Mouse (Mus musculus): ENCODE data around the gene Ank2. TPM values are rescaled to one million over a fixed set of nuclear protein-coding genes. Genes with fewer than 3 reads are reported as not detected.

Ank2 gene
- polyA plus RNA-seq, 1 experiment from 2014 or later = 159 TPM

DNA sequence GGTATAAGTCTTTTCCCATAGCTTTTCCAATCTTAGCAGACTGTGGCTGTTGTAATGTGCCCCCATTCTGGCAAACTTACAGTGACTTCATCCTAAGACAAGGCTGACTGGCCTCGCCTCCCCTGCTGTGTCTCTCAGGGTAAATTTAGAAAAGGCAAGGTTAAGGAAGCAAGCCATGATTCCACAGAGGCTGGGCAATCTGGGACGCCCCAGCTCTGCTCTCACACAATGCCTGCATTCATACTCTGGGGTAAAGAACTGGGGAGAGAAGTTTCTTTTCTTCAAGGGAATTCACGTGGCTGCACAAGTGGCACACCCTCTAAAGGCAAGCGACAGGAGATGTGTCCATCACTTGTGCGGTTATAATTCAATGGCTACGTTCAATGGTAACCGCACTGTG lies 505.0 kb downstream of the Ank2 start:
- no peaks in the 10 kb centered on the region for H3K27me3 ChIP-seq
- peaks cover 40% of the 10 kb centered on the region for H3K4me1 ChIP-seq
- H3K4me3 ChIP-seq = no peak overlapping the region
- H3K4me2 ChIP-seq (replicated peaks) = 0 out of 2 replicates have a peak overlapping the region, but pooled peaks have one; percentile 6
- no peaks in the 10 kb centered on the region for H3K9me3 ChIP-seq
- H3K36me3 ChIP-seq = 0 out of 2 replicates have a peak, but pooled peaks cover 4% of the 10 kb centered on the region
- peak overlapping the region; percentile 56; the same call in 1 of the 2 replicates for H3K27ac ChIP-seq (replicated peaks)
- 16% methylated on average over 7 of the region's 7 CpGs for WGBS
- 0 out of 2 replicates have a peak, but pooled peaks have one; percentile 5 for ATAC-seq (replicated peaks)
- no peak overlapping the region for H3K9ac ChIP-seq (replicated peaks)

DNA sequence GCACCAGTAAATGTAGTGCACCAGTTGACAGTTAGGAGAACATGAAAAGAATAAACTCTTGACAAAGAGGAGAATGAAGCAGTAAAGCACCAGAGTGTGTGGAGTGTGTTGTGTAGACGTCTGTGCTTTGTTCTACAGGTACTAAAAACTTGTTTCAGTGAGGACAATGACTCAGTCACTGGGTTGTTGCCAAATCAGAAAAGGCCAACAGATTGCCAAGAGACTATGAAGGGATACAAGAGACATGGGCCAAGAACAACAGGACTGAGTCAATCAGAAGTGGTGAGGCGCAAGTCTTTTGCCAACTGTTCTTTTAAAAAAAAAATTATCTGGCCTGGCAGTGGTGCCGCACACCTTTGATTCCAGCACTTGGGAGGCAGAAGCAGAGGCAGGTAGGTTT lies 509.2 kb downstream of the Ank2 start:
- Histone ChIP-seq H3K9ac (replicated peaks) (no peak overlapping the region), H3K4me3 (no peak overlapping the region), H3K27me3 (no peaks in the 10 kb centered on the region), H3K4me1 (peaks cover 7% of the 10 kb centered on the region; the same call in 1 of the 2 replicates), H3K36me3 (peaks cover 7% of the 10 kb centered on the region; the same call in 1 of the 2 replicates), H3K9me3 (no peaks in the 10 kb centered on the region), H3K27ac (replicated peaks) (no peak overlapping the region), H3K4me2 (replicated peaks) (no peak overlapping the region)
- WGBS = 49% methylated on average over 3 of the region's 3 CpGs
- no peak for ATAC-seq (replicated peaks)

DNA sequence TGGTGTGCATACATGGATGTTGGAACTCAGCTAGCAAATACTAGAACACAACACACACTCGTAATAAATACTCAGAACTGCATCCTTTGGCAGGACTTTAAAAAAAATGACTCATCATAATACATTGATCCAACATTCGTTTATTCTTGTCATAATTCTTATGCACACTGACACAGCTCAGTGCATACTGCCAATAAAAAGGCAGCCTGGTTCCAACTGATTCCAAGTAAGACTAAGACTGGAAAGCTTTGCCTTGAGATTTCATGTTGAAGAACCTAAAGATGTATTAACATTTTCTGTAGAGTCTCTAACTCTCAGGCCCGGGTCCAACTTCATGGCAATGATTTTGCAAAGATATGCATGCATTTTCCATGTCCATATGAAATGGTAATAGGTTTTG lies 512.5 kb downstream of the Ank2 start:
- ATAC-seq (replicated peaks) = no peak
- Histone ChIP-seq H3K27me3 (no peaks in the 10 kb centered on the region), H3K9ac (replicated peaks) (no peak overlapping the region), H3K27ac (replicated peaks) (no peak overlapping the region), H3K4me1 (no peaks in the 10 kb centered on the region), H3K4me3 (no peak overlapping the region), H3K9me3 (no peaks in the 10 kb centered on the region), H3K36me3 (peaks cover 10% of the 10 kb centered on the region), H3K4me2 (replicated peaks) (no peak overlapping the region)
- WGBS = 79% methylated on average over 3 of the region's 3 CpGs

DNA sequence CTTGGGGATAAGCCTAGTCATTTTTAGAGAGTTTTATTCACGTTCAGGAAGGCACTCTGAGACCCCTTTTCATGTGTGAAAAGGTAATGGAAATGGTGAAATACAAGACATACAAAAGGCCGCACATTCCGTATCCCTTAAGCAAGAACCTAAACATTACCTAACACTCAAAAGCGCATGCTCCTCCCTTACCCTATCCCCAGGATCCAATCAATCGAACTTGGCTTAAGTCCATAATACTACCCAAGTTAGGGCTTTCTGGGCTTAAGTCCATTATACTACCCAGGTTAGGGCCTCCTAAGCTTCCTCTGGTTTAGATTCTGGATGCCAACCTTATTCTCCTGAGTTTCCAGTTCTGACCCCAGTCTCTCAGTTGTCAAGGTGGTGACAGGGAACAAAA lies 516.3 kb downstream of the Ank2 start:
- H3K4me3 ChIP-seq = no peak overlapping the region
- peaks cover 21% of the 10 kb centered on the region for H3K36me3 ChIP-seq
- no peaks in the 10 kb centered on the region for H3K27me3 ChIP-seq
- no peak overlapping the region for H3K27ac ChIP-seq (replicated peaks)
- H3K9ac ChIP-seq (replicated peaks) = no peak overlapping the region
- no peak for ATAC-seq (replicated peaks)
- no peak overlapping the region for H3K4me2 ChIP-seq (replicated peaks)
- H3K9me3 ChIP-seq = no peaks in the 10 kb centered on the region
- no peaks in the 10 kb centered on the region for H3K4me1 ChIP-seq
- whole genome bisulfite sequencing = 86% methylated on average over 5 of the region's 5 CpGs

DNA sequence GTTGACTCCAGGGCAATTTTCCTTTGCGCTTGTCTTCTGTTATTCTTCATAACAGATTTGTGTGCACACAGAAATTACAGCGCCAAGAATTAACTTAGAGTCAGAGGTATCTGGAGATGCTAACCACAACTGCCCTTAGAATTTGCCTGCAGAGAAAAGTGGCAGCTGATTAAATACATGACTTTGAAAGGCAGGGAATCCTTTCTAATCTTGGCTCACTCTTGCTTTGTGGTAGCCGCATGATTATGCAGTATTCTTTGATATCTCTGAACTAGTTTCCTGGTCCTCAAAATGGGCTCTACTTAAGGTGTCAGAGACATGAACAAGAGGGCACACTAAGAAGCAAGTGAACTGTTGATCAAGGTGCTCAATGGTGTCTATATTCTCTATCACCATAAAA lies 518.0 kb downstream of the Ank2 start:
- no peaks in the 10 kb centered on the region for H3K9me3 ChIP-seq
- H3K27ac ChIP-seq (replicated peaks) = no peak overlapping the region
- no peaks in the 10 kb centered on the region for H3K27me3 ChIP-seq
- H3K4me2 ChIP-seq (replicated peaks) = no peak overlapping the region
- ATAC-seq (replicated peaks) = no peak
- WGBS = 92% methylated on average over 3 of the region's 3 CpGs
- H3K36me3 ChIP-seq = peaks cover 28% of the 10 kb centered on the region
- no peak overlapping the region for H3K4me3 ChIP-seq
- no peak overlapping the region for H3K9ac ChIP-seq (replicated peaks)
- H3K4me1 ChIP-seq = no peaks in the 10 kb centered on the region

DNA sequence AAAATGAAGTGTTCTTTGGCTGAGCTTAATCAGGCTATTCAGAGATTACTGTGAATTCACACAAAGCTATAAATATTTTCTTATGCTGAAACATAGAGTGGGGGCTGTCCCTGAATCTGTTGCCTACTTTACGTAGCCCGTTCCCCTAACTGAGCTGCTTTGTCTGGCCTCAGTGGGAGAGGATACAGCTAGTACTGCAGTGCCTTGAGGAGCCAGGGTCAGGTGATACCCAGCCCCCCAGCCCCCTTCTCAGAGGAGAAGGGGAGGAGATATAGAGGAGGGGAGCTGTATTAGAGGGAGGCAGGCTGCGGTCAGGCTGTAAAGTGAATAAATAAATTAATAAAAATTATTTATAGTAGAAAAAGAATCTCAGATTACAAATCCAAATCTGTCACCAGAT lies 519.5 kb downstream of the Ank2 start:
- peak; percentile 62 for ATAC-seq (replicated peaks)
- peaks cover 36% of the 10 kb centered on the region for H3K36me3 ChIP-seq
- no peaks in the 10 kb centered on the region for H3K27me3 ChIP-seq
- no peaks in the 10 kb centered on the region for H3K4me1 ChIP-seq
- no peaks in the 10 kb centered on the region for H3K9me3 ChIP-seq
- H3K9ac ChIP-seq (replicated peaks) = no peak overlapping the region
- H3K4me3 ChIP-seq = no peak overlapping the region
- no peak overlapping the region for H3K4me2 ChIP-seq (replicated peaks)
- H3K27ac ChIP-seq (replicated peaks) = no peak overlapping the region
- WGBS = 66% methylated on average over 3 of the region's 3 CpGs

DNA sequence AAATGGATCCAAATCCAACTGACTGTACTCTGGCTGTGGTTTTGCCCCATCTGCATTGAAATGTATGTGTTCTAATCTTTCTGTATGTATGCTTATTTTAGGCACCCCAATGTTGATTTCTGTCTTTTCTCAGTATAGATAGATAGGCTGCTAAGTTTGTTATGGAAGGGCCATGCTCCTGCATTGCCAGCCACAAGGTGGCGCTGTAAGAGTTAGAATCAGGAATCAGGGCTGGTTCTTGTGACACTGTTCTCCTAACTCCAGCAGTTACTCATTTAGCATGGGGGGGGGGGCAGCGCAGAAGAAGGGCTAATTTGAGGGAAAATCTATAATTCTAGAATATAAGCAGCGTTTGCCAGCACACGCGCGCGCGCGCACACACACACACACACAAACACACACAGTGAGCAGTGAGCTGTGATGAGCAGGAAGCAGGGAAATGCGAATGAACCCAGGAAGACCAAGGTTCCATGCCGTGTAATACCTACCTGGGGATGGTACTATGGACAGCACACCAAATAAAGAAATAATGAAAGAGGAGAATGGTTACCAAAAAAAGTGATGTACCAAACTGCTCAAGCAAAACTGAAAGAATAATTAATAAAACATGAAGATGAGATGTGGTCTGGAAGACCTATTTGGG lies 520.3 kb downstream of the Ank2 start:
- H3K36me3 ChIP-seq = peaks cover 37% of the 10 kb centered on the region
- no peak overlapping the region for H3K9ac ChIP-seq (replicated peaks)
- H3K27me3 ChIP-seq = no peaks in the 10 kb centered on the region
- WGBS = 65% methylated on average over 11 of the region's 11 CpGs
- no peak overlapping the region for H3K4me3 ChIP-seq
- no peak overlapping the region for H3K27ac ChIP-seq (replicated peaks)
- H3K9me3 ChIP-seq = no peaks in the 10 kb centered on the region
- no peak overlapping the region for H3K4me2 ChIP-seq (replicated peaks)
- H3K4me1 ChIP-seq = no peaks in the 10 kb centered on the region
- ATAC-seq (replicated peaks) = peak; percentile 83

DNA sequence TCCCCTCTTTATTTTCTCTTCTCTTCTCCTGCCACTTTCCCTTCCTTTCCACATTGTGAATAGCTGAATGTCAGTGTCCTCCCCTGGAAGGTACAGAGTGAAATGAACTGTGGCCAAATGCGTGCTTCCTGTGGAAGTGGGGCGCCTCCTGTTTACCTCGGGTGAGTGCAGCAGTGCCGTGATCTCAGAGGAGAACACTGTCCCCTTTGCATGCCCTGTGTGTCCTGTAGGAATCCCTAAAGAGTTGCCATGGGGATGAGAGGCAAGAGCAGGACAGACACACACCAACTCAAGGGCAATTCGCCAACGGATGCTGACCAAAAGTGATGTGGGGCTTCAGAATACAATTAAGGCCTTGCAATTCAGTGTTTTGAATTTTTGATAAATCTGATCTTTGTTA lies 521.8 kb downstream of the Ank2 start:
- H3K27me3 ChIP-seq = no peaks in the 10 kb centered on the region
- WGBS = 58% methylated on average over 6 of the region's 6 CpGs
- ATAC-seq (replicated peaks) = no peak
- no peak overlapping the region for H3K4me3 ChIP-seq
- peaks cover 42% of the 10 kb centered on the region for H3K36me3 ChIP-seq
- no peaks in the 10 kb centered on the region for H3K9me3 ChIP-seq
- no peak overlapping the region for H3K4me2 ChIP-seq (replicated peaks)
- H3K9ac ChIP-seq (replicated peaks) = no peak overlapping the region
- no peaks in the 10 kb centered on the region for H3K4me1 ChIP-seq
- H3K27ac ChIP-seq (replicated peaks) = no peak overlapping the region

DNA sequence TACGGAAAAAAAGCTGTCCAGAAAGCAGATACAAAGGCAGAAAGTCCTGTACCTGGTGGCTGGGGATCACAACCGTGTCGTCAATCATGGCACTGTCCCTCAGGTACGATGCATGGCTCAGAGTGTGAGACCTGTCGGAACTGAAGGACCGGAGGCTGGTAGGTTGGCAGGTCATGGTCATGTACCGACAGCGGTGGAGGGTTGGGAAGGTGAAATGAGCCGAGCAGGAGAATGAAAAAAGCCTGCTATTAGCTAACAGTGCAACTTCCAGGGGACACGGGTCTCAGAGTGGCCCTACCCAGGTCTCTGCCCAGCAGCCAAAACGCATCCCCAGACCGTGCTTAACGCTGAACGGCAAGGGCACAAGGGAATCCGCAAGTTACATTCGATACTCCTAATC lies 522.4 kb downstream of the Ank2 start:
- Histone ChIP-seq H3K4me2 (replicated peaks) (no peak overlapping the region), H3K4me1 (no peaks in the 10 kb centered on the region), H3K9ac (replicated peaks) (no peak overlapping the region), H3K27ac (replicated peaks) (no peak overlapping the region), H3K27me3 (no peaks in the 10 kb centered on the region), H3K9me3 (no peaks in the 10 kb centered on the region), H3K4me3 (no peak overlapping the region), H3K36me3 (peaks cover 41% of the 10 kb centered on the region)
- ATAC-seq (replicated peaks) = no peak
- 86% methylated on average over 16 of the region's 16 CpGs for WGBS

DNA sequence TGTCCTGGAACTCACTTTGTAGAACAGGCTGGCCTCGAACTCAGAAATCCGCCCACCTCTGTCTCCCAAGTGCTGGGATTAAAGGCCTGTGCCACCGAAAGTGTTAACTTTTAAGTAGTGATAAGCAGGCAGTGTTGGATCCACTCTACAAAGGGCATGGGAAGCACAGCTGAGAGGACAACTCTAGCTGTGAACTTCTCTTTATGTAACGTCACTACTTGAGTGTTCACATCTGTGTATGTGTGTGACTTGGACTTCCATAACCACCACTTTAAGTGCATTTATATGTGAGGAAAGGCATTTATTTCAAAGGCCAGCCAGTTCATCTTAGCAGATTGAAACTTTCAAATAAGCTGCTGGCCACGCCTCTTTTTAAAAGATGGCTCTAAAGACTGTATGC lies 523.7 kb downstream of the Ank2 start:
- no peak overlapping the region for H3K4me3 ChIP-seq
- no peaks in the 10 kb centered on the region for H3K27me3 ChIP-seq
- no peaks in the 10 kb centered on the region for H3K9me3 ChIP-seq
- ATAC-seq (replicated peaks) = no peak
- no peaks in the 10 kb centered on the region for H3K4me1 ChIP-seq
- no peak overlapping the region for H3K9ac ChIP-seq (replicated peaks)
- WGBS = 88% methylated on average over 5 of the region's 5 CpGs
- H3K27ac ChIP-seq (replicated peaks) = no peak overlapping the region
- peaks cover 33% of the 10 kb centered on the region for H3K36me3 ChIP-seq
- no peak overlapping the region for H3K4me2 ChIP-seq (replicated peaks)

DNA sequence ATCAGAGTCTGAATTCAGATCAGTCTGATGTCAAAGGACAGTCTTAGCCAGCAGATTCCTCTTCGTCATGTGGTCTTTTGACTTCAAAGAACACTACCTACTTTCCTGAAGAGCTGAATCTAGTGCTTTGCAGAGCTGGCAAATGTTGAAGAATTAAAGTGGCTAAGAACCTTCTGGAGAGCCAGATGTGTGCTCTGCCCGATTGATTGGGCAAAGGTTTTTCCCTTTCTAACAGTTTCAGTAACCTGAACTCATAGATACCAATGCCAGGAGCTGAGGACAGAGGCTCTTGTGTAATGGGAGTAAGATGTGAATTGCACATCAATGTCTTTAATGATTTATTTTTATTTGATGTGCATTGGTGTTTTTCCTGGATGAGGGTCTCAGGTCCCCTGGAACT lies 525.6 kb downstream of the Ank2 start:
- peaks cover 30% of the 10 kb centered on the region for H3K36me3 ChIP-seq
- no peak for ATAC-seq (replicated peaks)

DNA sequence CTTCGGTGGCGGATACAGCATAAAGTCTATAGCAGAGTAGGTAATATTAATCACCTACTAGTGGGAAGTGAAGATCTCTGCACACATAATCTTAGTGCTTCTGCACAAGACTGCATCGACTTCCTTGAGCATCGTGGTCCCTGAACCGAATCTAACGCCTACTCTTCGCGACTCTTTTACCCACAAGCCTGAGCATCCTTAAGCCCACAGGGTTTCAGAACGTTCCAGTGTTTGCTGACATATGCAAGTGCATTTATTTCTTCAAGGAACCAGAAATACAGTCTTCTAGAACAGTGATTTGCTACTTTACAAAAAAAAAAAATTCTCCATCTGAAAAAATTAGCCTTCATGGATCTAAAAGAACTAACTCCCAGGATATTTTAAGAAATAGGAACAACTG lies 527.6 kb downstream of the Ank2 start:
- H3K4me1 ChIP-seq = no peaks in the 10 kb centered on the region
- H3K27ac ChIP-seq (replicated peaks) = no peak overlapping the region
- no peaks in the 10 kb centered on the region for H3K27me3 ChIP-seq
- ATAC-seq (replicated peaks) = no peak
- H3K4me3 ChIP-seq = no peak overlapping the region
- H3K9ac ChIP-seq (replicated peaks) = no peak overlapping the region
- WGBS = 94% methylated on average over 9 of the region's 9 CpGs
- no peaks in the 10 kb centered on the region for H3K9me3 ChIP-seq
- H3K4me2 ChIP-seq (replicated peaks) = no peak overlapping the region
- H3K36me3 ChIP-seq = peaks cover 23% of the 10 kb centered on the region

More for the DNA sequence above, 525.6 kb downstream of the Ank2 start:
- Histone ChIP-seq H3K27ac (replicated peaks) (no peak overlapping the region), H3K4me3 (no peak overlapping the region), H3K9me3 (no peaks in the 10 kb centered on the region), H3K4me1 (no peaks in the 10 kb centered on the region), H3K4me2 (replicated peaks) (no peak overlapping the region), H3K9ac (replicated peaks) (no peak overlapping the region), H3K27me3 (no peaks in the 10 kb centered on the region)
- WGBS = 93% methylated on average over 2 of the region's 2 CpGs

DNA sequence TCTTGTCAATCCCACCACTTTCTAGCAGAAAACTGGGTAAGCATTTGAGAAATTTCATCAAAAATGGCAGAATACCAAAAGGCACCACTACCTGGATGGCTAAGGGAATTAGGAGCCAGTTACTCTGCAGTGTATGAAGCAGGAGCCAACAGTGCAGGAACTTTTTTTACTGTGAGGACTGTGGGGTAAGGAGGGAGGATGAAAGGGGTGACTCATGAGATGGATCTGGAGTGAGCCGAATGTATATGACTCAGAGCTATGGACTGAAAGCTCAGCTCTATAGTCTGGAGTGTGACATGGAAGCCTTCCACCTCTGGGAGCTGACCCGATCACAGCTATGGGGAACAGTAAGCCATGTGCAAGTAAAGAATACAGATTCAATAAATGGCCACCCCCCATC lies 530.4 kb downstream of the Ank2 start:
- H3K4me3 ChIP-seq = no peak overlapping the region
- H3K36me3 ChIP-seq = peaks cover 25% of the 10 kb centered on the region
- H3K4me1 ChIP-seq = no peaks in the 10 kb centered on the region
- no peak overlapping the region for H3K27ac ChIP-seq (replicated peaks)
- no peaks in the 10 kb centered on the region for H3K27me3 ChIP-seq
- WGBS = 89% methylated on average over 2 of the region's 2 CpGs
- ATAC-seq (replicated peaks) = no peak
- H3K4me2 ChIP-seq (replicated peaks) = no peak overlapping the region
- H3K9ac ChIP-seq (replicated peaks) = no peak overlapping the region
- no peaks in the 10 kb centered on the region for H3K9me3 ChIP-seq

All from forebrain, embryonic 15.5 days (tissue).